Mouse (Mus musculus): ENCODE data around the gene Fsip1. TPM values are rescaled to one million over a fixed set of nuclear protein-coding genes. Genes with fewer than 3 reads are reported as not detected.
A peak's percentile ranks its signal among the peaks of the same experiment; 100 is the strongest.

Gene Fsip1
- total RNA-seq, 2 experiments from 2014 or later: 0.39 to 0.50 TPM

DNA sequence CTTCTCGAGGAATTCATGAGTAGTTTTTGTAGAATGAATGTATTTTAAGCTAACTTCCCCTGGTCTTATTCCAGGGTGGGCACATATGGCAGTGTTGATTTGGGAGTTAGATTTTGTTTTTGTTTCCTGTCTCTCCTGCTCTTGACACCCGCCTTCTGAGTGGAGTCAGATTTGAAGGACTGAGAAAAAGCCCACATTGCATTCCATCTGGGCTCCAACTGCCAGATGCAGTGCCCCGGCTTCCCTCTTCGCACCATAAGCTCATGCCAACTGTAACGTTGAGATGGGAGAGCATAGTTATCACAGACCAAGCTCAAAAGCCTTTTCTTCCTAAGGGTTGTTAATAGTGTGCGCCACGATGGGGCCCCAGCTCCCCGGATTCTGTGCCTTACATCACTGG, 5.9 kb upstream of the Fsip1 start:
- DNase-seq (ENCODE audit: low spot score in 2 of 2): peak; percentile 65 to 90
- intact Hi-C loops (cut with DNase I): loop anchor here (1.0 to 10.0 kb wide), 6 partner anchors 75 to 622 kb away; partner anchors contain the start of gene Gpr176

DNA sequence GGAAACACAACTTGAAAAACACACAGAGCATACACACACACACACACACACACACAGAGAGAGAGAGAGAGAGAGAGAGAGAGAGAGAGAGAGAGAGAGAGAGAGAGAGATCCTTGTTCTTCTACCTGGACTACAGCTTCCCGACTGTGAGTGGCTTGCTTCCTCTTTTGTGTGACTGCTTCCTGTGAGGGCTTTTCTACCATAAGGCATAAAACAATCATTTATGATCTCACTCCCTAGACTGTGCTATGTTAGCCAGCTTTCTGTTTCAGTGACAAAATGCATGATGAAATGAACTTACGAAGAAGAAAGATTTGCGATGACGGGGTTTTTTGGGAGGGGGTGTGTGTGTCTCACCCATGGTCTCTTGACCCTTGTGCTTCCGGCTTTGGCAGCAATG, 3.0 kb upstream of the Fsip1 start:
- no peak for DNase-seq (ENCODE audit: low spot score in 2 of 2)
- intact Hi-C loops (cut with DNase I): loop anchor here (5.0 to 10.0 kb wide), 5 partner anchors 78 to 625 kb away; partner anchors contain the start of gene Gpr176

DNA sequence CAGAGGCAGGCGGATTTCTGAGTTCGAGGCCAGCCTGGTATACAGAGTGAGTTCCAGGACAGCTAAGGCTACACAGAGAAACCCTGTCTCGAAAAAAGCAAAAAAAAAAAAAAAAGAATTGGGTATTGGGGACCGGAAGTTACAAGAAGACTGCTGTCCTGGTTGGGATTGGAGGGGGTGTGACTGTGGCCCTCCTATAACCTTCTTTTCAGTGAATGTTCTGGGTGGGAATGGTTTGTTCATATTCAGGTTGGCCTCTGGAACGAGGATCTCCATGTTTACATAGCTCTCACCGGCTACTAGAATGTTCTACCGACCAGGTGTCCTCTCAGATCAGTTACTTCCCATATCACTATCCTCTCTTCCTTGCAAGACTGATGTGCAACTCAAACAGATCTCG, 328 bp upstream of the Fsip1 start:
- intact Hi-C loops (cut with DNase I): no loop called here
- no peak for DNase-seq (ENCODE audit: low spot score in 2 of 2)

DNA sequence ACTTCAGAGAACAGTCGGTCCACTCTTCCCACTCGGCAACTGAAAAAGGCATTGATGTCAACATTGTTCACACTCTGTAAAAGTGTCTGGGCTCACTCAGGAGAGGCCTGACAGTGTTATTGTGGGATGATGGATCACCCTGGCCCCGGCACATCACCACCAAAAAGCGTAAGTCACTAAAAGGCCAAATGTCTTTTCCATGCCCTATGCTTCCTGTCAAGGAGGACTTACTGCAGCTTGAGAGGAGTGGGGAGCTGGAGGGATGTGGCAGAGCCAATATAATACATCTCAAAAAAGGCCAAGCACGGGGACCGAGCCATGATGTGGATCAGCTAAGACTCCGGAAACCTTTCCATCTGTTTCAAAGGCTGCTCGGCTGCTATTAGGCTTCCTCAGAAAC, 2.2 kb downstream of the Fsip1 start:
- intact Hi-C loops (cut with DNase I): no loop called here
- no peak for DNase-seq (ENCODE audit: low spot score in 2 of 2)

- no peak for DNase-seq (ENCODE audit: low spot score in 2 of 2)
- intact Hi-C loops (cut with DNase I): loop anchor here (5.0 kb wide), 1 partner anchor 137 kb away; the partner anchor contains the start of gene Thbs1
These were observed 7.8 kb downstream of the Fsip1 start for GRCm38 (mm10) chr2:118248966-118249365.

GRCm38 (mm10) chr2:118248016-118248415, 8.8 kb downstream of the Fsip1 start:
- DNase-seq (ENCODE audit: low spot score in 2 of 2): no peak
- intact Hi-C loops (cut with DNase I): loop anchor here (5.0 kb wide), 1 partner anchor 136 kb away; the partner anchor contains the start of gene Thbs1

GRCm38 (mm10) chr2:118245914-118246313, 10.9 kb downstream of the Fsip1 start:
- intact Hi-C loops (cut with DNase I): loop anchor here (1.0 to 5.0 kb wide), 2 partner anchors 134 to 705 kb away; partner anchors contain the start of gene Thbs1
- DNase-seq (ENCODE audit: low spot score in 2 of 2): peak; percentile 69 to 73

- intact Hi-C loops (cut with DNase I): no loop called here
- no peak for DNase-seq (ENCODE audit: low spot score in 2 of 2)
These were observed 20.6 kb downstream of the Fsip1 start for GRCm38 (mm10) chr2:118236196-118236595.

GRCm38 (mm10) chr2:118235614-118236013, 21.2 kb downstream of the Fsip1 start:
- no peak for DNase-seq (ENCODE audit: low spot score in 2 of 2)
- intact Hi-C loops (cut with DNase I): no loop called here

DNA sequence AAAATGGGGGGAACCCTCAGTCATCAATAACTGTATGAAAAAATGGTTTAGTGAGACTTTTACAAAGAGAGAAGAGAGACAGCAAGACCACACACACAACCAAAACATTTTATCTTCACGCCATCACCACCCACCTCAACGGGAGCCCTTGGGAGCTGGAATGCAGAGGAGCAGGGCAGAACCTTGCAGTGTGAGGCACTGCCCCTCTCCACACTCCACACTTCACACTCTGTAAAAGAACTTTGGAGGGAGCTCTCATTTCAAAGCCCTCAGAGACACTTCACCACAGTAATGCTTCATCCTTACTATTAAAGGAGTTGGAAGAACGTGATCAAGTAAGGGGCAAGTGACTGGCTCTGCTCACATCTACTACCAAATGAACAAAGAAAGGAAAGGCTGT, 26.2 kb downstream of the Fsip1 start:
- intact Hi-C loops (cut with DNase I): no loop called here
- no peak for DNase-seq (ENCODE audit: low spot score in 2 of 2)

DNA sequence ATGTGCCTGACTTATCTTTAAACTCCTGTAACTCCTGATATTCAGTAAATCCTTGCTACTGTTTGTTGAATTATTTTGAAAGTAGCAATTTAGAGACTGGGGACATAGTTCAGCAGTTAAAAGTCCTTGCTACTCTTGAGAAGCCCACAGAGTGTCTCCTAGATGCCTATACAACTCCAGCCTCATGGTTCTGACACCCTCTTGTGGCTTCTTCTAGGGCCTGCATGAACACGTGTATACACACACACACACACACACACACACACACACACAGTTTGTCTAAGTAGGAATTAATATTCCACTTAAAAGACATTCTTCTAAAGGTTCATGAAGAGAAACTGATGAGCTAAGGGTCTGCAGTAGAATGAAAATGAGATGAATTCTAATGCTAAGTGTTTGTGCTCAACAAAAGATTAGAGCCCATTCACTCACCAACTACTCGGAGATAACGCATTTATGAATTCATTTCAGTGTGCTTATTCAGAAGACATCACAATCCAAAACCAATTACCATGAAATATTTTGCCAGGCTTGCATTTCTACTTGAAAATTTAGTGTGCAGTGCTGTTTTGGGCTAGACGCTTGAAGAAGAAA, 28.2 kb downstream of the Fsip1 start:
- intact Hi-C loops (cut with DNase I): no loop called here

GRCm38 (mm10) chr2:118225316-118226041, 31.3 kb downstream of the Fsip1 start:
- DNase-seq (ENCODE audit: low spot score in 2 of 2): no peak
- intact Hi-C loops (cut with DNase I): no loop called here

More for the DNA sequence above, 28.2 kb downstream of the Fsip1 start:
- DNase-seq (ENCODE audit: low spot score in 2 of 2): no peak

DNA sequence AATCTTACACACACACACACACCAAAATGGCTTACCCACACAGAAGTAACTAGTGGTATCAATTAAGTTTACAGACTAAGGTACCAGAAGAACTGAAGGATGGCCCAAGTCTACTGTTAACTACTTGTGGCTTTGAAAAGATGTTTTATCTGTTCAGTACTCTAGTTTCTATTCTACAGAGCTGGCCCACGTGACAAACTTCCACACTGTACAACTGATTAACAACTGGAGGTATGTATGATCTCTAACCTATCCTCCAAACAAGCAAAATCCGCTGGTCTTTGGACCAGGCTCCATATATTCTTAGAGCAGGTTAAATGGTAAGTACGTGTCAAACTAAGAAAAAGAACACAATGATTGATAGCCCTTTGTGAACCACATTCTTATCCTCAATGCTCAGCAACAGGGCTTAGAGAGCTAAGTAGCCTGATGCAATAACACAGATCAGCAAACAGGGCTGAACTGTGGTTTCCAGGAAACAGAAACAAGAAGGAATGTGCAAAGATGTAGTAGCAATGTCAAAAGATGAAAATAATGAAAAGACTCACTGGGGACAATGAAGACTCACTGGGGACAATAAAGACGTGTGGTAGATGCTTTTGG, 38.7 kb downstream of the Fsip1 start:
- DNase-seq (ENCODE audit: low spot score in 2 of 2): no peak
- intact Hi-C loops (cut with DNase I): no loop called here

GRCm38 (mm10) chr2:118209712-118210111, 47.1 kb downstream of the Fsip1 start:
- no peak for DNase-seq (ENCODE audit: low spot score in 2 of 2)
- intact Hi-C loops (cut with DNase I): no loop called here

GRCm38 (mm10) chr2:118208651-118209050, 48.1 kb downstream of the Fsip1 start:
- intact Hi-C loops (cut with DNase I): no loop called here

GRCm38 (mm10) chr2:118205991-118206585, 50.7 kb downstream of the Fsip1 start:
- no peak for DNase-seq (ENCODE audit: low spot score in 2 of 2)
- intact Hi-C loops (cut with DNase I): no loop called here

More at GRCm38 (mm10) chr2:118208651-118209050, 48.1 kb downstream of the Fsip1 start:
- DNase-seq (ENCODE audit: low spot score in 2 of 2): no peak

DNA sequence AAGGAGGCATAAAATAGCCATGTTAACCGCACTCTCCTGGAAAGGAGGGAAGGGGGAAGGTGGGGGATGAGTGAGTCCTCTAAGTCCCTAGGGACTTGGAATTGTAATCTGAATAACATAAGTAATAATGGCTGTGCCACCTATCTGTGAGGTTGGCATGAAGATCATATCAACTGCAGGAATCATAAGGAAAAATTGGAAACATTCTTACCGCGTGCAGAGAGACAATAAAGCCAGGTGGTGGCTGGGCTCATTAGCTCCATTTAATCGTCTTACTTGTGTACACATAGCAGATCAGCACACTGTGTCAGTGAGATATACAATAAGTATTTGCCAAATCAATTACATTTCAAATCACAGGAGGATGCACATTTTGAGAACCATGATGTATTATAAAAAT, 52.1 kb downstream of the Fsip1 start:
- intact Hi-C loops (cut with DNase I): no loop called here
- DNase-seq (ENCODE audit: low spot score in 2 of 2): no peak

GRCm38 (mm10) chr2:118203739-118204461, 52.9 kb downstream of the Fsip1 start:
- DNase-seq (ENCODE audit: low spot score in 2 of 2): peak; percentile 57 to 73
- intact Hi-C loops (cut with DNase I): no loop called here

DNA sequence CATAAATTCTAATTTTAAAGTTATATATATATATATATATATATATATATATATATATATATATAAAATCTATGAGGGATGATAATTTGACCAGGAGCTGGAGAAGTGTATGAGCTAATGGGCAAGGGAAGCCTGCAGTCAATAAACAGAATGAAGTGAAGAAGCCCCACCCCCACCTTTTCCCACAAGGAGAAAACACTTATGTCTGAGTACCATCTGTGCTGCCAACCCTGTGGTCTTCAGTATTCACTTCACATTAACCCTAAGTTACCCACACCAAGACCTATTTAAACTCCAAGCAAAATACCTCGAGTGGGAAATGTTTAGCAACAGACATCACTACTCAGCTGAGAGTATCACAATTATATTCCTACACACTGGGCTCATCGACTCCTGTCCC, 53.8 kb downstream of the Fsip1 start:
- no peak for DNase-seq (ENCODE audit: low spot score in 2 of 2)
- intact Hi-C loops (cut with DNase I): no loop called here

GRCm38 (mm10) chr2:118201983-118202382, 54.8 kb downstream of the Fsip1 start:
- no peak for DNase-seq (ENCODE audit: low spot score in 2 of 2)
- intact Hi-C loops (cut with DNase I): no loop called here

Data from left cerebral cortex, postnatal 25 days (tissue).